Mouse (Mus musculus) embryonic facial prominence, embryonic 15.5 days (tissue): ENCODE measurements around the gene Gstt1. TPM values are rescaled to one million over a fixed set of nuclear protein-coding genes. Genes with fewer than 3 reads are reported as not detected.
A peak's percentile ranks its signal among the peaks of the same experiment; 100 is the strongest.
"Not testable (repeated sequence)": the region's sequence is repeated elsewhere in the genome, so short reads cannot be mapped to it uniquely, and the experiment has no call there.

Source experiments
- ATAC-seq: fragments of 200-750 bp; cut with Nextera tagmentation; 2 replicates; pipeline ENCODE4 v1.8.0; 2017; ENCODE audit warnings: low read depth, moderate TSS enrichment; ENCODE audit not compliant: insufficient number of reproducible peaks, low FRiP score, low TSS enrichment
- H3K27ac ChIP-seq: fragments of 300-500 bp; sonication (generic); replicated peaks from 2 replicates; pipeline ENCODE4 v1.5.1; 2015; ENCODE audit warnings: mild to moderate bottlenecking, inconsistent platforms
- H3K27me3 ChIP-seq: fragments of 300-500 bp; sonication (generic); 2 replicates; pipeline ENCODE4 v1.6.1; 2015; ENCODE audit warnings: inconsistent platforms
- H3K36me3 ChIP-seq: fragments of 300-500 bp; sonication (generic); 2 replicates; pipeline ENCODE4 v1.6.1; 2015; ENCODE audit warnings: mild to moderate bottlenecking, inconsistent platforms
- H3K4me1 ChIP-seq: fragments of 300-500 bp; sonication (generic); 2 replicates; pipeline ENCODE4 v1.6.1; 2015; ENCODE audit warnings: inconsistent platforms
- H3K4me2 ChIP-seq: fragments of 300-500 bp; sonication (generic); replicated peaks from 2 replicates; pipeline ENCODE4 v1.6.1; 2015; ENCODE audit warnings: mild to moderate bottlenecking, inconsistent platforms
- H3K4me3 ChIP-seq: fragments of 300-500 bp; sonication (generic); replicated peaks from 2 replicates; pipeline ENCODE4 v1.5.1; 2015; ENCODE audit warnings: mild to moderate bottlenecking, inconsistent platforms
- H3K9ac ChIP-seq: fragments of 300-500 bp; sonication (generic); 2 replicates; pipeline ENCODE4 v1.6.1; 2015; ENCODE audit warnings: inconsistent platforms
- H3K9me3 ChIP-seq: fragments of 300-500 bp; sonication (generic); replicated peaks from 2 replicates; pipeline ENCODE4 v1.6.1; 2016; ENCODE audit warnings: inconsistent platforms
- WGBS: fragments of 180-500 bp; shearing (Covaris S2); methylation state at CpG from one replicate; pipeline ENCODE4 v1.1.7; 2015; 5-methylcytosine and 5-hydroxymethylcytosine counted together
- polyA plus RNA-seq: library from polyadenylated mRNA; unstranded; fragments of >200 nt; fragmentation: Nextera tagmentation; extraction: Ambion mirVana; gene quantifications from 2 replicates; pipeline ENCODE4 v1.2.1, GENCODE M21; 2015

Gene Gstt1
- polyA plus RNA-seq, 1 experiment from 2014 or later, result 14.5 TPM

GRCm38 (mm10) chr10:75779206-75780174, 18.9 kb downstream of the Gstt1 start:
- H3K4me3 ChIP-seq, result peak overlapping the region; percentile 52; the same call in 1 of the 2 replicates
- H3K9me3 ChIP-seq, result no peaks in the 10 kb centered on the region
- peaks cover 17% of the 10 kb centered on the region for H3K4me1 ChIP-seq
- H3K27me3 ChIP-seq, result peaks cover 18% of the 10 kb centered on the region; the same call in 1 of the 2 replicates
- H3K27ac ChIP-seq, result no peak overlapping the region
- no peaks in the 10 kb centered on the region for H3K36me3 ChIP-seq
- no peak for ATAC-seq
- no peak overlapping the region for H3K9ac ChIP-seq
- peak overlapping the region; percentile 88 for H3K4me2 ChIP-seq
- 31% methylated on average over 15 of the region's 15 CpGs for WGBS

DNA sequence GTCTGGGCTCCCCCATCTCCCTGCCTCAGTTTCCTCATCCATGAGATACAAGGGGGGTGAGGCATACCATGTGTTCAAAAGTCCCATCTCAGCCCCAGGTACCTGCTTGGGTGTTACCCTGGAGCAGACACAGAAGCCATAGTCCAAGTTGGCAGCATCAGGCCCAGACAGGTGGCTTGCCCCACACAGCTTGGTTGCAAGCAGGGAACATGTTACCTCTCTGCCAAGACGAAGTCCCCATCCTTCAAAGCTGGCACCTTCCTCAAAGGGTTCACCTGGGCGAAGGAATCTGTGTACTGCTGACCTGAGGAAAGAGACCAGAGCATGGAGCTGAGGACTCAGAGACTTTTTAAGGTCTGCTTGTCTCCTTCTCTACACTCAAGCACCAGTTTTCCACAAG, 20.5 kb downstream of the Gstt1 start:
- no peak overlapping the region for H3K9ac ChIP-seq
- no peak overlapping the region for H3K4me3 ChIP-seq
- no peak for ATAC-seq
- H3K27me3 ChIP-seq, result peaks cover 18% of the 10 kb centered on the region; the same call in 1 of the 2 replicates
- H3K4me2 ChIP-seq, result no peak overlapping the region
- no peaks in the 10 kb centered on the region for H3K9me3 ChIP-seq
- peaks cover 19% of the 10 kb centered on the region for H3K4me1 ChIP-seq
- H3K36me3 ChIP-seq, result no peaks in the 10 kb centered on the region
- WGBS, result 79% methylated on average over 2 of the region's 2 CpGs
- no peak overlapping the region for H3K27ac ChIP-seq

DNA sequence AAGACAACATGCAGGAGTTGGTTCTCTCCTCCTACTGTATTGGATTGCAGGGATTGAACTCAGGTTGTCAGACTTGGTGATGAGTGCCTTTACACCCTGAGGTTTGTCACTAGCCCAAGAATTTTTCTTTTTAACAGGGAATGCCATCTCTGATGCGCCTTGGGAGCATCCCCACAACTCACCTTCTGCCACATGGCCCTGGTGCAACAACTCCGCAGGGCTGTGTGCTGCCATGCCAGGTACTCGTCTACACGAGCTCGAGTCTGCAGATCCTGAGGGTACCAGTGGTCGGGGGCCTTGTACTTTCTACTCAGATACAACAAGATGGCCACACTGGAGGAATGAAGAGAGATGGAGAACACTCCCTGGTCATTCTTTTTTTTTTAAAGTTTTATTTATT, 21.8 kb downstream of the Gstt1 start:
- Histone ChIP-seq H3K4me1 (peaks cover 27% of the 10 kb centered on the region), H3K27ac (no peak overlapping the region), H3K4me3 (no peak overlapping the region), H3K9me3 (no peaks in the 10 kb centered on the region), H3K4me2 (no peak overlapping the region), H3K9ac (no peak overlapping the region), H3K36me3 (no peaks in the 10 kb centered on the region), H3K27me3 (peaks cover 18% of the 10 kb centered on the region; the same call in 1 of the 2 replicates)
- no peak for ATAC-seq
- 85% methylated on average over 6 of the region's 6 CpGs for WGBS

DNA sequence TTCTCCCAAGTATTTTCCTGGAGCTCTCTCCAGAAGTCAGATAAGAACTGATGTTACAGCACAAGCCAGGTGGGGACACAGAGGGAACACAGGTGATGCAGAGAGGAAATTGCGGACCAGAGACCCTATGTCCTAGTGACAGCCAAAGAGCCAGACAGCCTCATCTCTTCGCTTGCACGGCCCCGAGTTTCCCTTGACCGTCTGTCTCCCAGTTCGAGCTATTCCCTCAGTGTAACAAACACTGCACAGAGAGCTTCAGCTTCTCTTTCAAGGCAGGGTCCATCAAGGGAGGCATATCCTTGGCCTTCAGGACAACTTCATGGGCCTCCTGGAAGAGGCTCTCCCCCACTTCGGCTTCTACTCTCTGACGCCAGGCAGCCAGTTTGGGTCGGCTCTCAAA, 23.8 kb downstream of the Gstt1 start:
- Histone ChIP-seq H3K4me1 (peaks cover 14% of the 10 kb centered on the region), H3K36me3 (no peaks in the 10 kb centered on the region), H3K27me3 (peaks cover 9% of the 10 kb centered on the region; the same call in 1 of the 2 replicates), H3K27ac (no peak overlapping the region), H3K9me3 (no peaks in the 10 kb centered on the region), H3K9ac (no peak overlapping the region), H3K4me3 (no peak overlapping the region), H3K4me2 (no peak overlapping the region)
- no peak for ATAC-seq
- WGBS, result 90% methylated on average over 9 of the region's 9 CpGs

DNA sequence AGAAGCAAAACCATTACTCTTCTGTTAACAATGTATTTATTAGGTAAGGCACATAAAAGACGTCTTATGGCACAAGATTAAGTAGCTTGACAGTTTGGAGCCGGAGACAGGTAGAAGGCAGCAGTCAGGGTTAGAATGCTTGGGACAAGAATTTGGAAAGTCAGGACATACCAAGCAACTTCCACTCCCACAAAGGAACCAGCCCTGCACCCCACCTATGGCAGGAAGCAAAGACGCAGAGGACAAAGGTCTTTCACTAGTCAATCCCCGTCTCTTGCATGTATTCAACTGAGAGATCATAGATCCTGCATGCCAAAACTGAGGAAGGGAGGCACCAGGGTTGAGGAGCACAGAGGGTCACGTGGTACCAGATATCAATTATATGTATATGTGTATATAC, 24.3 kb downstream of the Gstt1 start:
- Histone ChIP-seq H3K9ac (no peak overlapping the region), H3K27me3 (peaks cover 4% of the 10 kb centered on the region; the same call in 1 of the 2 replicates), H3K4me2 (no peak overlapping the region), H3K9me3 (no peaks in the 10 kb centered on the region), H3K4me3 (peak overlapping the region; percentile 70; the same call in 1 of the 2 replicates), H3K27ac (no peak overlapping the region), H3K36me3 (no peaks in the 10 kb centered on the region), H3K4me1 (peaks cover 10% of the 10 kb centered on the region; the same call in 1 of the 2 replicates)
- no peak for ATAC-seq
- WGBS, result 91% methylated on average over 5 of the region's 5 CpGs

GRCm38 (mm10) chr10:75772795-75773664, 25.4 kb downstream of the Gstt1 start, which contains the start of gene Ddt:
Ddt (minus strand) TSS chr10:75773414.
- Histone ChIP-seq H3K4me2 (peak within 1 kb of the TSS; percentile 96), H3K4me1 (peaks cover 10% of the 10 kb centered on the region; the same call in 1 of the 2 replicates), H3K9ac (peak within 1 kb of the TSS; percentile 56), H3K27ac (no peak within 1 kb of the TSS), H3K36me3 (no peaks in the 10 kb centered on the region), H3K27me3 (0 out of 2 replicates have a peak, but pooled peaks cover 4% of the 10 kb centered on the region), H3K4me3 (peak within 1 kb of the TSS; percentile 70), H3K9me3 (no peaks in the 10 kb centered on the region)
- peak; percentile 92 for ATAC-seq
- under 1% methylated on average over 47 of the region's 47 CpGs for WGBS

DNA sequence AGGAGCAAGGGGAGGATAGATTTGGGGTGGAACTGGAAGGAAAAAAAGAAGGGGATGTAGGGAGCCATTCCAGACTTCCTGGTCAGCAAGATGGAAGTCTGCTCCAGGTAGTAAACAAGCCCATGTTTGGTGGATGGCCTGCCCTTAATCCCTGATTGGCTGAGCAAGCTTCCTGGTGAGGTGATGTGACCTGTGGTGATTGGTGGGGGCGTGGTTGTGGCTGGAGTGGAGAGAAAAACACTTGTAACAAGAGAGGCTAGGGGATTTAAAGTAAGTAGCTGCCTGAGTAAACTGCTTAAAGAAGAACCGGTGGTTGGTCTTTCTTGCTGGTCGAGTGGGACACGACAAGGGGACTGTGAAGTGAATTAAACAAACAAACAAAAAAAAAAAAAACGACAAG, 30.6 kb downstream of the Gstt1 start:
- not testable (repeated sequence) for H3K27ac ChIP-seq, H3K27me3 ChIP-seq, ATAC-seq, H3K9ac ChIP-seq, H3K9me3 ChIP-seq, H3K4me3 ChIP-seq, H3K36me3 ChIP-seq, H3K4me2 ChIP-seq
- WGBS, result 21% methylated on average over 5 of the region's 5 CpGs
- H3K4me1 ChIP-seq, result peaks cover 18% of the 10 kb centered on the region

- Histone ChIP-seq H3K27me3 (no peaks in the 10 kb centered on the region), H3K4me2 (no peak overlapping the region), H3K36me3 (no peaks in the 10 kb centered on the region), H3K4me3 (no peak overlapping the region), H3K9ac (no peak overlapping the region), H3K9me3 (no peaks in the 10 kb centered on the region), H3K4me1 (peaks cover 15% of the 10 kb centered on the region), H3K27ac (no peak overlapping the region)
- 80% methylated on average over 6 of the region's 6 CpGs for WGBS
- ATAC-seq, result no peak
Measured at GRCm38 (mm10) chr10:75766856-75767255, 31.5 kb downstream of the Gstt1 start.

- Histone ChIP-seq H3K27me3 (no peaks in the 10 kb centered on the region), H3K4me2 (peak overlapping the region; percentile 72), H3K27ac (peak overlapping the region; percentile 80), H3K36me3 (no peaks in the 10 kb centered on the region), H3K4me1 (peaks cover 15% of the 10 kb centered on the region), H3K9ac (no peak overlapping the region), H3K4me3 (peak overlapping the region; percentile 74), H3K9me3 (no peaks in the 10 kb centered on the region)
- under 1% methylated on average over 27 of the region's 27 CpGs for WGBS
- no peak for ATAC-seq
Measured at GRCm38 (mm10) chr10:75764519-75765473, 33.6 kb downstream of the Gstt1 start.
